Mouse (Mus musculus) liver, embryonic 14.5 days (tissue): ENCODE results near the gene Col4a1. TPM values are rescaled to one million over a fixed set of nuclear protein-coding genes. Genes with fewer than 3 reads are reported as not detected.

Source experiments
- ATAC-seq: fragments of 200-750 bp; cut with Nextera tagmentation; 2 replicates; pipeline ENCODE4 v1.8.0; 2017; ENCODE audit warnings: moderate number of reproducible peaks, mild to moderate bottlenecking, moderate library complexity; ENCODE audit not compliant: insufficient read depth
- DNase-seq, 3 experiments: peaks; one replicate each; pipeline ENCODE4 v3.0.0-alpha.2; 2012 to 2013; ENCODE audit warnings: low read depth in 3 of 3, low spot score in 3 of 3
- H3K27ac ChIP-seq: fragments of 300-500 bp; sonication (generic); 2 replicates; pipeline ENCODE4 v1.5.1; 2014; ENCODE audit warnings: moderate library complexity, mild to moderate bottlenecking, control low read depth, inconsistent platforms
- H3K27me3 ChIP-seq: fragments of 300-500 bp; sonication (generic); 2 replicates; pipeline ENCODE4 v1.6.1; 2014; ENCODE audit warnings: mild to moderate bottlenecking, low read length, moderate library complexity; ENCODE audit not compliant: control insufficient read depth, insufficient read depth
- H3K36me3 ChIP-seq: fragments of 300-500 bp; sonication (generic); replicated peaks from 2 replicates; pipeline ENCODE4 v1.6.1; 2014; ENCODE audit warnings: low read depth; ENCODE audit not compliant: control insufficient read depth, insufficient read depth
- H3K4me1 ChIP-seq, 2 experiments: fragments of 200-500 bp in 1 of 2; fragments of 300-500 bp in 1 of 2; sonication (generic) in 1 of 2; replicated peaks; 2 replicates each; pipeline ENCODE4 v1.6.1; 2012 to 2014; ENCODE audit warnings: antibody characterized with exemption in 1 of 2, inconsistent platforms in 1 of 2, low read length in 1 of 2; ENCODE audit not compliant: control insufficient read depth in 2 of 2, insufficient read depth in 2 of 2
- H3K4me2 ChIP-seq: fragments of 300-500 bp; sonication (generic); 2 replicates; pipeline ENCODE4 v1.6.1; 2014; ENCODE audit warnings: low read depth, mild to moderate bottlenecking, control low read depth, moderate library complexity
- H3K4me3 ChIP-seq, 2 experiments: fragments of 200-500 bp in 1 of 2; fragments of 300-500 bp in 1 of 2; sonication (generic) in 1 of 2; 2 replicates each; pipeline ENCODE4 v1.5.1; 2012 to 2014; ENCODE audit warnings: low read depth in 2 of 2, low read length in 2 of 2, mild to moderate bottlenecking in 2 of 2, control low read depth in 1 of 2, inconsistent platforms in 1 of 2, moderate library complexity in 1 of 2; ENCODE audit not compliant: insufficient read depth in 1 of 2
- H3K9ac ChIP-seq: fragments of 300-500 bp; sonication (generic); replicated peaks from 2 replicates; pipeline ENCODE4 v1.6.1; 2014; ENCODE audit warnings: mild to moderate bottlenecking, control low read depth, moderate library complexity
- H3K9me3 ChIP-seq: fragments of 300-500 bp; sonication (generic); 2 replicates; pipeline ENCODE4 v1.6.1; 2016; ENCODE audit warnings: low read length, mixed read lengths; ENCODE audit not compliant: control insufficient read depth
- CTCF ChIP-seq: IDR thresholded peaks from 2 replicates; pipeline ENCODE4 v1.5.1; 2016; ENCODE audit warnings: antibody characterized with exemption, low read depth, control low read depth
- EP300 ChIP-seq: IDR thresholded peaks from 2 replicates; pipeline ENCODE4 v1.6.1; 2016; ENCODE audit warnings: antibody characterized with exemption, low read depth
- WGBS: fragments of 180-500 bp; shearing (Covaris S2); extraction: QIAGEN DNeasy Blood & Tissue Kit; methylation state at CpG from one replicate; pipeline ENCODE4 v1.1.7; 2014; ENCODE audit not compliant: insufficient replicate concordance; 5-methylcytosine and 5-hydroxymethylcytosine counted together
- polyA plus RNA-seq, 2 experiments: library from polyadenylated mRNA; depleted of rRNA in 1 of 2; stranded (reverse) in 1 of 2; unstranded in 1 of 2; fragments of >200 nt; fragmentation: Nextera tagmentation in 1 of 2; extraction: Ambion mirVana in 1 of 2; gene quantifications; 2 replicates each; pipeline versions ENCODE4 v1.2.1 to v1.2.3; 2012 to 2014

Gene Col4a1
- polyA plus RNA-seq, 2 experiments: 13.5 to 16.3 TPM

GRCm38 (mm10) chr8:11315179-11315943 is 2.7 kb upstream of the Col4a1 start:
- ATAC-seq (no peak), DNase-seq (no peak)
- 56% methylated on average over 16 of the region's 16 CpGs for WGBS
- Histone ChIP-seq H3K36me3 (no peaks in the 10 kb centered on the region), H3K4me1 (no peaks in the 10 kb centered on the region), H3K4me3 (no peak overlapping the region), H3K9me3 (no peaks in the 10 kb centered on the region), H3K27ac (no peak overlapping the region), H3K4me2 (no peak overlapping the region), H3K27me3 (peaks cover 37% of the 10 kb centered on the region), H3K9ac (no peak overlapping the region)
- no peak for TF ChIP-seq CTCF
- no peak for TF ChIP-seq EP300

- no peak overlapping the region for H3K9ac ChIP-seq
These were observed 2.0 kb upstream of the Col4a1 start for GRCm38 (mm10) chr8:11314613-11315012.

GRCm38 (mm10) chr8:11313176-11314111 is 818 bp upstream of the Col4a1 start:
- ATAC-seq (no peak), DNase-seq (no peak)
- peaks cover 37% of the 10 kb centered on the region for H3K27me3 ChIP-seq
- no peaks in the 10 kb centered on the region for H3K4me1 ChIP-seq
- TF ChIP-seq EP300: no peak
- no peak for TF ChIP-seq CTCF
- peak overlapping the region; percentile 47 to 48 for H3K4me3 ChIP-seq
- H3K9ac ChIP-seq: no peak overlapping the region
- H3K36me3 ChIP-seq: no peaks in the 10 kb centered on the region
- H3K4me2 ChIP-seq: peak overlapping the region; percentile 54
- WGBS: 7% methylated on average over 45 of the region's 45 CpGs
- H3K27ac ChIP-seq: no peak overlapping the region
- H3K9me3 ChIP-seq: no peaks in the 10 kb centered on the region

More at GRCm38 (mm10) chr8:11314613-11315012, 2.0 kb upstream of the Col4a1 start:
- H3K4me1 ChIP-seq: no peaks in the 10 kb centered on the region
- TF ChIP-seq EP300 (no peak), CTCF (no peak)
- no peak overlapping the region for H3K4me2 ChIP-seq
- no peaks in the 10 kb centered on the region for H3K36me3 ChIP-seq
- no peak overlapping the region for H3K4me3 ChIP-seq
- H3K9me3 ChIP-seq: no peaks in the 10 kb centered on the region
- 68% methylated on average over 8 of the region's 8 CpGs for WGBS
- ATAC-seq: no peak
- peaks cover 37% of the 10 kb centered on the region for H3K27me3 ChIP-seq
- DNase-seq: no peak
- H3K27ac ChIP-seq: no peak overlapping the region

- peak overlapping the region; percentile 54 for H3K4me2 ChIP-seq
- no peaks in the 10 kb centered on the region for H3K9me3 ChIP-seq
- ATAC-seq: no peak
- peaks cover 37% of the 10 kb centered on the region for H3K27me3 ChIP-seq
- TF ChIP-seq CTCF (no peak), EP300 (no peak)
- 5% methylated on average over 34 of the region's 34 CpGs for WGBS
- no peak overlapping the region for H3K9ac ChIP-seq
- DNase-seq: no peak
- no peaks in the 10 kb centered on the region for H3K36me3 ChIP-seq
- no peak overlapping the region for H3K27ac ChIP-seq
- 0 out of 4 replicates have a peak, but pooled peaks cover 0 to 3% of the 10 kb centered on the region in 2 experiments for H3K4me1 ChIP-seq
- peak overlapping the region; percentile 48 to 52 for H3K4me3 ChIP-seq
These were observed 811 bp downstream of the Col4a1 start for GRCm38 (mm10) chr8:11311681-11312348.
